Mouse (Mus musculus) C2C12 (cell line): ENCODE measurements around the gene Hoxd8. TPM values are rescaled to one million over a fixed set of nuclear protein-coding genes. Genes with fewer than 3 reads are reported as not detected.

Source experiments
- H3K27me3 ChIP-seq: one replicate; pipeline ENCODE4 v1.6.1; 2011; ENCODE audit not compliant: control insufficient read depth, insufficient read depth, insufficient read length
- H3K36me3 ChIP-seq: one replicate; pipeline ENCODE4 v1.6.1; 2011; ENCODE audit not compliant: control insufficient read depth, insufficient read depth
- H3K4me3 ChIP-seq: one replicate; pipeline ENCODE4 v1.5.1; 2011; ENCODE audit warnings: mild to moderate bottlenecking, control low read depth; ENCODE audit not compliant: poor library complexity, insufficient read depth, severe bottlenecking
- H3K79me2 ChIP-seq: one replicate; pipeline ENCODE4 v1.6.1; 2011; ENCODE audit not compliant: control insufficient read depth, insufficient read depth
- H3K79me3 ChIP-seq: one replicate; pipeline ENCODE4 v1.6.1; 2011; ENCODE audit warnings: low read depth, control low read depth
- H3ac ChIP-seq: one replicate; pipeline ENCODE3; 2011; ENCODE audit warnings: low read depth; ENCODE audit not compliant: control insufficient read depth, insufficient read length
- CEBPB ChIP-seq: IDR thresholded peaks from one replicate; pipeline ENCODE4 v1.6.1; 2011; ENCODE audit warnings: low read depth, mild to moderate bottlenecking, control low read depth, moderate library complexity
- CTCF ChIP-seq: IDR thresholded peaks from one replicate; pipeline ENCODE4 v1.5.1; 2011; ENCODE audit not compliant: control insufficient read depth, insufficient read depth, insufficient read length
- FOSL1 ChIP-seq: IDR thresholded peaks from one replicate; pipeline ENCODE4 v1.8.0; 2011; ENCODE audit warnings: mild to moderate bottlenecking, low read length; ENCODE audit not compliant: poor library complexity, insufficient read depth, severe bottlenecking
- MAX ChIP-seq: IDR thresholded peaks from one replicate; pipeline ENCODE4 v1.6.1; 2011; ENCODE audit warnings: mild to moderate bottlenecking, control low read depth
- MYOD1 ChIP-seq: IDR thresholded peaks from one replicate; pipeline ENCODE4 v1.6.1; 2011; ENCODE audit warnings: low read depth; ENCODE audit not compliant: control insufficient read depth, insufficient read length
- MYOG ChIP-seq: IDR thresholded peaks from one replicate; pipeline ENCODE4 v1.6.1; 2011; ENCODE audit not compliant: control insufficient read depth, insufficient read length; ENCODE audit errors: extremely low read depth
- USF1 ChIP-seq: IDR thresholded peaks from one replicate; pipeline ENCODE4 v1.6.1; 2011; ENCODE audit warnings: low read depth, mild to moderate bottlenecking, control low read depth, moderate library complexity
- polyA plus RNA-seq: library from polyadenylated mRNA; unstranded; fragments of >200 nt; fragmentation: generic; extraction: Trizol; gene quantifications from one replicate; pipeline ENCODE4 v1.2.1, GENCODE M21; 2012; ENCODE audit warnings: missing spikeins

The Hoxd8 gene
- polyA plus RNA-seq, 1 experiment, result not detected

DNA sequence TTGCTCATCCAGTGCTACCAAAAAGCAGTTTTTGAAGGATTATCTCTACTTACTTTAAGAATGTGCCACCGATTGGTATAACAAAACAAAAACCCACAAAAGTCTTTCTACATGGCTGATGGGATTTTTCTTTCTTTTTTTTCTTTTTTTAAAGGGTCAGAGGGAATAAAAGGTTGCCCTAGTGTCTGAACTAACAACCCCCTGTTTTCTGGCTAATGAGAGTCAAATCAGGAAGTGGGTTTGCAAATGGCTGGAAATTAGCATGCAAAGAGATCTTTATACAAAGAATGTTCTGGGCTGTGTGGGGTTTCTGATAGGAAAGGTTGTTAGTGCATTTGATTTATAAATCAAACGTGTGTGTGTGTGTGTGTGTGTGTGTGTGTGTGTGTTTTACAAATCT is 16.0 kb downstream of the Hoxd8 start:
- Histone ChIP-seq H3ac (no peak overlapping the region), H3K79me2 (no peaks in the 10 kb centered on the region), H3K36me3 (no peaks in the 10 kb centered on the region), H3K27me3 (peaks cover 43% of the 10 kb centered on the region), H3K4me3 (no peak overlapping the region), H3K79me3 (no peaks in the 10 kb centered on the region)
- TF ChIP-seq MYOD1, result no peak
- no peak for TF ChIP-seq MYOG
- TF ChIP-seq CTCF, result no peak
- TF ChIP-seq FOSL1, result no peak
- no peak for TF ChIP-seq USF1
- no peak for TF ChIP-seq MAX
- no peak for TF ChIP-seq CEBPB

DNA sequence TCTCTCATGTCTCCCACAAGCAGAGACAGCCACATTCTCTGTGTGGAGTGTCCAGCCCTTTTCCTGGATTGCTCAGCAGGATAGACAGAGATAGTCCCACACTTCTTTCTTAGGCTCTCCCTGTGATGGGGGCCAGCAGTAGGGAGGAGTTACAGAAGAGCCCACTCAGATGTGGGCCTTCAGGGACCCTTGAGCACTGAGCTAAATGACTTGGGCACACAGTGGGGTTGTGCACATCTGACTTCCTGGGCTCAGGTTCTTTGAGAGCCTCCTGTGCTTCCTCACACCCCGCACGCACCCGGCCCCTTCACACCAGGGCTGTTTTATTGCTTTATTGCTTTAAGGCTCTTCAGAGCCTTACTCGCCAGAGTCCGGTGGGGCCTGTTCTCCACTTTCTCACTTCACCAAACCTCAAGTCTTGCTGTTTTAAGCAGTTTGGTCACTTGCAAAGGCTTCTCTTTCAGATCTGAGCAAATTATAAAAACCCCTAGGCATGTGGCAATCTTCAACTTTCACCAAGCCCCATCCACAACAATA is 16.6 kb downstream of the Hoxd8 start:
- no peak for TF ChIP-seq MYOD1
- no peak for TF ChIP-seq FOSL1
- TF ChIP-seq CTCF, result no peak
- TF ChIP-seq CEBPB, result no peak
- no peak for TF ChIP-seq MYOG
- TF ChIP-seq USF1, result no peak
- TF ChIP-seq MAX, result no peak
- no peaks in the 10 kb centered on the region for H3K79me3 ChIP-seq
- H3K27me3 ChIP-seq, result peaks cover 46% of the 10 kb centered on the region
- no peaks in the 10 kb centered on the region for H3K36me3 ChIP-seq
- no peak overlapping the region for H3ac ChIP-seq
- H3K4me3 ChIP-seq, result no peak overlapping the region
- no peaks in the 10 kb centered on the region for H3K79me2 ChIP-seq

DNA sequence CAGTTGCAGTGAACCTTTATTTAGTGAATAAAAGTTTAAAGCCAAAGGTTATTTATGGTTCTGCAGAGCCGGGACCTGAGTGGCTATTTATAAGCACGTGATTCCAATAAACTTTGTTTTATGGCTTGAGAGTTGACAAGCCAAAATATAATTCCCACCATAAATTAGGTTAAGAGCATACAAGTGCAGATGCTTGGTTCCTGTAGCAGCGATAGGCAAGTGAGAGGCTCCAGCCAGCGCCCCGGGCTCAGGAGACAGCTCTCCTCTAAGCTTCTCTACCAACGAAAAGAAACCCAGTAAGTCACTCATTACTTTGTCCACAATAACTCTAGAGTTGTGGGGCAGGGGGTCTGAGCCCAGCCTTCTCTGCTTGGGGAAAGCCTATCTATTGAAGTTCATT is 17.5 kb downstream of the Hoxd8 start:
- H3K79me3 ChIP-seq, result no peaks in the 10 kb centered on the region
- TF ChIP-seq USF1 (no peak), CTCF (no peak), MAX (no peak), CEBPB (no peak), FOSL1 (no peak), MYOG (no peak), MYOD1 (no peak)
- H3ac ChIP-seq, result no peak overlapping the region
- H3K36me3 ChIP-seq, result no peaks in the 10 kb centered on the region
- H3K27me3 ChIP-seq, result peaks cover 49% of the 10 kb centered on the region
- no peak overlapping the region for H3K4me3 ChIP-seq
- H3K79me2 ChIP-seq, result no peaks in the 10 kb centered on the region

DNA sequence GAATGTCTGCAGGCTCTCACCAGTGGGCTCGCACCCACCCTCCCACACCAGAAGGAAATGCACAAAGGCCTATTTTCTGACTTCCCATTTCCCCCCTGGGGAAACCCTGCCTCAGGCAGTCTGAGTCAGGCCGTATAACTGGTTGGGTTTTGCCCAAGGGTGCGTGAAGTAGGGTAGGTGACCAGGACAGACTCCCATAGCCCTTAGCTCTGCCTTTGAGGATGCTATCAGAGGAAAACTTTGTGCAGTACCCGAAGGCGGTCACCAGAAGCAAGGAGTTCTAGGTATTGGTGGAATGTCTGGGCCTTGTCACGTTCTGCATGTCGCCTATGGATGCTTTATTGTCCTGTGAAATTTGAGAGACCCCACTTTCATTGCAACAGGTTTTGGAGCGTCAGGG is 18.5 kb downstream of the Hoxd8 start:
- Histone ChIP-seq H3K27me3 (peaks cover 59% of the 10 kb centered on the region), H3K79me2 (no peaks in the 10 kb centered on the region), H3ac (no peak overlapping the region), H3K36me3 (no peaks in the 10 kb centered on the region), H3K4me3 (no peak overlapping the region), H3K79me3 (no peaks in the 10 kb centered on the region)
- TF ChIP-seq FOSL1 (no peak), MYOD1 (no peak), USF1 (no peak), MAX (no peak), CTCF (no peak), CEBPB (no peak), MYOG (no peak)

DNA sequence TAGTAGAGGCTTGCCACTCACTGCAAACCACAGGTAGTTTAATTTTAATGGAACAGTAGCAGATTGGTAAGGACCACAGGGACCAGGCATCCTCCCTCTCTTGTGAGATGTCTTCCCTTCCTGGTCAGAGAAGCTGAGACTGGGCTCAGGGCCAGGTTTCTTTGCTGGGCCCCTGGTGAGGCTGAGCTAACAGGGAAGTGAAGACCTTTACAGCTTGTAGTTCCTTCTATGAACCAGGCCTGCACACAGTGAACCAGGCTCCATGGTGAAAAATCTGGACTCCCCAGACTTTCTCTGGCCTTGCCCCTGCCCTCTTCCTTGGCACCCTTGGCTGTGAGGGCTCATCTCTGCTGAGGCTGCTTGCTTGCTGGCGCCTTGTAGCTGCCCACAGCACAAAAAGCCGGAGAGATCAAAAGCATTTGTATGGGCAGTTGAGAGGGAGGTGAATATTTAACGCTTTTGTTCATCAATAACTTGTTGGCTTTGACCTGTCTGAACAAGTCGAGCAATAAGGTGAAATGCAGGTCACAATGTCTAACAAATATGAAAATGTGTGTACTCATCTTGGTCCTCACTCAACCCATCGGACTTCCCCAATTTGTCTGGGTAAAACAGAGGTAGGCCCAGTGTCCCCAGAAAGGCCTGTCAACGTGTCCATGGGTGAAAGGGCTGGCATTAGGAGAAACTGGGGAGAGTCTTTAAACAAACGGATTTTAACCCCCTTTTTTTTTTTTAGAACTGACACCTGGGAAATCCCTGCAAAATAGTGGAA is 20.0 kb downstream of the Hoxd8 start:
- no peak for TF ChIP-seq CEBPB
- no peak for TF ChIP-seq CTCF
- no peak for TF ChIP-seq FOSL1
- TF ChIP-seq USF1, result no peak
- no peak for TF ChIP-seq MAX
- TF ChIP-seq MYOD1, result no peak
- TF ChIP-seq MYOG, result no peak
- Histone ChIP-seq H3K4me3 (no peak overlapping the region), H3K36me3 (no peaks in the 10 kb centered on the region), H3K79me2 (no peaks in the 10 kb centered on the region), H3K79me3 (no peaks in the 10 kb centered on the region), H3K27me3 (peaks cover 67% of the 10 kb centered on the region), H3ac (no peak overlapping the region)

DNA sequence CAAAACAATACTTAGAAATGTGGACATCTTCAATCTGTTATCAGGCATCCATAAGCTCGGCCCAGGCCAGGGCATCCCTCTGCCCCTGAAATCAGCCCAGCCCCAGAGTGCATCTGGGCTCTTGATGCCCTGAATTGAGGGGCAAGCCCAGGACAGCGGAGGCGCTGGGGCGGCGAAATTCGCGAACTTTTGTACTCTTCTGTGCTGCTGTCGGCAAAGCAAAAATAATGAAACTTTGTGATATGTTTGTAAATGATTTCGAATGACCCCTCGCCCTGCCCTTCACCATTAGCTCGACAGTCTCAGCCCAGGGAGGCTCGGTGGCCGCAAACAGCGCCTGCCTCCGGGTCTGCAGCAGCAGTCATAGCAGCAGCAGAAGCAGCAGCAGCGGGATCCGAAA is 20.8 kb downstream of the Hoxd8 start:
- H3ac ChIP-seq, result no peak overlapping the region
- no peaks in the 10 kb centered on the region for H3K36me3 ChIP-seq
- H3K4me3 ChIP-seq, result no peak overlapping the region
- TF ChIP-seq USF1 (no peak), MYOG (no peak), CTCF (no peak), FOSL1 (no peak), MAX (no peak), CEBPB (no peak), MYOD1 (no peak)
- peaks cover 65% of the 10 kb centered on the region for H3K27me3 ChIP-seq
- H3K79me2 ChIP-seq, result no peaks in the 10 kb centered on the region
- H3K79me3 ChIP-seq, result no peaks in the 10 kb centered on the region
